Mouse (Mus musculus): Measurements from ENCODE around the gene Has1.
"Not testable (repeated sequence)": the region's sequence is repeated elsewhere in the genome, so short reads cannot be mapped to it uniquely, and the experiment has no call there.

Has1 gene

GRCm38 (mm10) chr17:17844606-17845005 lies 10.4 kb downstream of the Has1 start:
- not testable (repeated sequence) for DNase-seq (ENCODE audit: low read depth, low spot score)

DNA sequence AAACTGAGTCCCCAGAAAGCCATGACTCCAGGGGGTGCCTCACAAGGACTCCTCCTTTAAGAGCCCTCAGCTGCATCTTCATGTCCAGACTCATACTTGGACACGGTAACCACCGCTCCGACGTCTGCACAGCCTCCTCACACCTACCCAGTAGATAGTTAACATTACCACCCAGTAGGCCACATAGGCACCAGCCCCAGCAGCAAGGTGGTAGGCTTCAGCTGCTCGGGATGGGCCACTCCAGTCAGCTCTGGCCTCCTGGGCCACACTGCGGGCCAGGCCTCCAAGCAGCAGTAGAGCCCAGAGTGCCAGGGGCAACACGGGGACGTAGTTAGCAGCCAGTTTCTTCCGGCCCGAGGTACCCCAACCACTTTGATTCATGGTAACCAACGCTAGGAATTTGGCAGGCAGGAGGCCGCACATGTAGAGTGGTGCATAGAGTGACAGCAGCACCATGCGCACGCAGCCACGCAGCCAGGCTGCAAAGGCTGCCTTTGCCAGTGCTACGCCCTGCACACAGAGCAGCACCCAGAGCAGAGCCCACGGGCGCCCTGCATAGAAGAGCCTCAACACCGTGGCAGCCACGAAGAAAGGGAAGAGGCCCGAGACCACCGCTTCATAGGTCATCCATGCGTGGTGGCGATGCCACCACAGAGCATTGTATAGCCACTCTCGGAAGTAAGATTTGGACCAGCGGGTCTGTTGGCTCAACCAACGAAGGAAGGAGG lies 11.3 kb downstream of the Has1 start:
- DNase-seq (ENCODE audit: low read depth, low spot score): no peak

- no peak for DNase-seq (ENCODE audit: low read depth, low spot score)
These were observed 14.2 kb downstream of the Has1 start for GRCm38 (mm10) chr17:17840796-17841195.

- no peak for DNase-seq (ENCODE audit: low read depth, low spot score)
These were observed 15.7 kb downstream of the Has1 start for GRCm38 (mm10) chr17:17839276-17839675.

- peak; percentile 89 for DNase-seq (ENCODE audit: low read depth, low spot score)
These were observed 16.9 kb downstream of the Has1 start for GRCm38 (mm10) chr17:17837919-17838701.

DNA sequence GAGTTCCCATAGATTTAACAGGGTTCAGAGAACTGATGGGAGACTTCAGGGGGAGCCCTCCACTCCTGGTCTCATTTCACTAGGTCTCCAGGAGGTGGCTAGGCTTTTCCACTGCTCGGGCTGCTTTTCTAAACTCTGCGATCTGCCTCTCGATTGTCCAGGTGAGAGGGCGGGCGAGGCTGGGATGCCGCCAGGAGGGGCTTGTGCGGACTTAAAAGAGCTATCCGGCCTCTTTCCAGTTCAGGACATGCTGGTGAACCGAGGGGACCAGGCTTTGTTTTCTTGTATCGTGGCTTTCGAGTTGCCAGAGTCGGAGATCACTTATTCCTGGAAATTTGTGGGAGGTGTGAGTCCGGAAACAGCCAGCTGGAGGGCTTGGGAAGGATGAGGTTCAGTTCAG lies 17.6 kb downstream of the Has1 start:
- no peak for DNase-seq (ENCODE audit: low read depth, low spot score)

DNA sequence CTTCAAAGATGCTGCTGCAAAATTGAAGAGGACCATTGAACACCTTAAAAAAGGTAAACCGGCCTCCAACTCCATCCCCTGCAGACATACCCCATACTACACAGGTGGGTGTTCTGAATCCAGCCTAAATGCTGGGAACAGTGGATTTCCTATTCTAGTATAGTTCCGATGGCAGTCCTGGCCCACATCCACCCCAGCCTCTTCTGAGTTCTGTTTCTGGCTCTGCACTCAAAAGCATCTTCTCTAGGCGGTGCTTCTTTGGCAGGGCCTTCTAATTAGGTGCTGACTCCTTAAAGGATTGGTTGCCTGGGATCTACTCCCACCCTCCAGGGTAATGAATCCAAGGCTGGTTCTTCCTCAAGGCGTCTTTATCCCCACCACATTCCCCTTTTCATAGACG lies 18.9 kb downstream of the Has1 start:
- no peak for DNase-seq (ENCODE audit: low read depth, low spot score)

GRCm38 (mm10) chr17:17834896-17835295 lies 20.1 kb downstream of the Has1 start:
- no peak for DNase-seq (ENCODE audit: low read depth, low spot score)

- DNase-seq (ENCODE audit: low read depth, low spot score): no peak
These were observed 24.3 kb downstream of the Has1 start for GRCm38 (mm10) chr17:17830731-17831130.

GRCm38 (mm10) chr17:17829816-17830535 lies 25.0 kb downstream of the Has1 start:
- no peak for DNase-seq (ENCODE audit: low read depth, low spot score)

- DNase-seq (ENCODE audit: low read depth, low spot score): no peak
These were observed 25.8 kb downstream of the Has1 start for GRCm38 (mm10) chr17:17829052-17829785.

DNA sequence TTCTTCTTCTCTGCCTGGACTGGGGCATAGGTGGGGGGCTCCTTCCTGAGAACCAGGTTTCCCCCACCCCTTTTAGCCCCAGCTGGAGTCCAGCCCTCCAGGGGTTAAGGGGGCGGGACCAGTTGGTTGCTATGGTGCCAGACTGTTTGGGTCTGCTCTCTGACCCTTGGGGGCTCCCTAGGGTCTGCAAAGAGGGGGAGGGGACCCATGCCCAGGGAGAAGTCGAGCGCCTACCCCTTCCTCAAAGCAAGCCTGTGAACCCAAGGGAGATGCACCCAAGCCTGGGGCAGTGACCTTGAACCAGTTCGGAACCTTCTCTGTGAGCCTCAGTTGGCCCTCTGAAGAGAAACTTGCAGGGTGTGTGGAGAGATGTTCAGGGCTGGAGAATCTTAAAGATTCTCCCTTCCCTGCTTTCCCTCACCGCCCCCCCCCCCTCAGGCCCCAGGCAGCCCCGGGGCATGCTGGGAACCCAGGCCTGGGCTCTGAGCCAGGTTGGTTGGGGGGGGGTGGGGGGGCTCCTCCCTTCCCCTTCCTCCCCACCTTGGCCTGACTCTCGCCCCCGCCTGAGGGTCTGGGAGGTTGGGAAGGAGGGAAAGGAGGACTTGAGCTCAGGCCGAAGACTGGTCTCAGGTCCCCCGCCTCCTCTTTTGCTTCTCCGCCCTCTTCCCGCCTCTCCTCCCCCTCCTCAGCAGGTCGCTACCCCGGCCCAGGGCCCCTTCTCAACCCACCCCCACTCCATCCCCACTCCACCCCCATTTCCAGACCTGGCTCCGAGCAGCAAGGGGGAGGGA lies 26.6 kb downstream of the Has1 start:
- peak; percentile 92 for DNase-seq (ENCODE audit: low read depth, low spot score)

DNA sequence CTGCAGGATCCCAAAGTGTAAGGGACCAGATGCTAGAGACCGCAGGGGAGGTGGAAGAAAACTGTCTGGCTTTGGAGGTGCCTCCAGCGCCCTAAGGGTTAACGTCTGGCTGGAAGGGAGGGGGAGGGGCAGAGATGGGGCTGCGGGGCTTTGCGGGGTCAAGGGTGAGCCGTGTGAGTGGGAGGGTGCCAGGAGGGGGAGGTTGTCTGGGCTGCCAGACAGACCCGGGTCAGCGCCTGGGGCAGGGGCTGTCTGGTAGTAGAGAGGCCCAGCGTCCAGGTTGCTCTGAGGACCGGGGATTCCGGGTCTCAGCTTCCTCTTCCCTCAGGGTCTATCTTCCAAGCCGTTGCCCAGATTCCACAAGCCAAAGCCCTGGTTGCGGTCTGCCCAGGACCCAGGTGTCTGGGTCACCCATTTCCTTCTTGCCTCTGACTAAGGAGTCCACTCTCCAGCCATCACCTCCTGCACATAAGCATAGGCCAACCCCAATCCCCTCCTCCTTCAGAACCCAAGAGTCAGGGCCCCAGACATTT lies 27.3 kb downstream of the Has1 start:
- DNase-seq (ENCODE audit: low read depth, low spot score): peak; percentile 90

DNA sequence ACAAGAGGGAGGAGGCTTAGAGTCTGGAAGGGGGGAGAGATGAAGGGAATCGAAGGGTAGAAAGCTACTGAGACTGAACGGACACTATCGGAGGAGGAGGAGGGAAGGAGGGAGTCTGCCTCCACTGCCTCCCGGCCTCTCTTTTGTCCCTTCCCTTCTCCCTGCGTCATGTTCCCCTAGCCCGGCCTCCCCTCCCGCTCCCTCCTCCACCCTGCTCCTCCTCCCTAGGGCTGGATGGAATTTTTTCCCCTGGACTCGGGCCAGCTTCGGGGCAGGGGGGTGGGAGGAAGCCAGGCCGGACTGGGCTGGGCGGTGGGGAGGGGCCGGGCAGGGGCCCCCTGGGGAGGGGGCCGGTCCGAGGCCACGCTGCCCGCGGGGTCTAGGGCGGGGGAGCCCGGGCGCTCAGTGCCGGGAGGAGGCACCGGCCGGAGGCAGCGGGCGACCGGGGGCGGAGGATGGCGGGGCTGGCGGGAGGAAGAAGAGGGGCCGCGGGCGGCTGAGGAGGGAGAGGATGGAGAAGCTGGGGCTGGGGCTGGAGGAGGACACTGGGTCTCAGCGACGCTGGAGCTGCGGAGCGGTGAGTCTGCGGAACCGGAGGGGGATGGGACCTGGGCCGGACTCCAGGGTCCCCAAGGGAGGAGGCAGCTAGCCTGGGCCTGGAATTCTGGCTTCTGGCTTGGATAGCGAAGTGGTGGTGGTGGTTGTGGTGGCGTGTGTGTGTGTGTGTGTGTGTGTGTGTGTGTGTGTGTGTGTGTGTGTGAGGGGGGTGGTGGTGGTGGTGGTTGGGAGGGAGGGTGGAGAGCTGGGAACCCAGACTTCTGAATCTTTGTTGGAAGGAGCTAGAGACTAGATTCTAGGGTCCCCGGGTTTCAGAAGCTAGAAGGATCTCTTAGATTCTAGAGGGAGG lies 28.0 kb downstream of the Has1 start, which contains the start of gene Spaca6:
TSS of gene Spaca6 (plus strand) at position 408 of the 907 bp plus-strand sequence.
- peak; percentile 93 for DNase-seq (ENCODE audit: low read depth, low spot score)

DNA sequence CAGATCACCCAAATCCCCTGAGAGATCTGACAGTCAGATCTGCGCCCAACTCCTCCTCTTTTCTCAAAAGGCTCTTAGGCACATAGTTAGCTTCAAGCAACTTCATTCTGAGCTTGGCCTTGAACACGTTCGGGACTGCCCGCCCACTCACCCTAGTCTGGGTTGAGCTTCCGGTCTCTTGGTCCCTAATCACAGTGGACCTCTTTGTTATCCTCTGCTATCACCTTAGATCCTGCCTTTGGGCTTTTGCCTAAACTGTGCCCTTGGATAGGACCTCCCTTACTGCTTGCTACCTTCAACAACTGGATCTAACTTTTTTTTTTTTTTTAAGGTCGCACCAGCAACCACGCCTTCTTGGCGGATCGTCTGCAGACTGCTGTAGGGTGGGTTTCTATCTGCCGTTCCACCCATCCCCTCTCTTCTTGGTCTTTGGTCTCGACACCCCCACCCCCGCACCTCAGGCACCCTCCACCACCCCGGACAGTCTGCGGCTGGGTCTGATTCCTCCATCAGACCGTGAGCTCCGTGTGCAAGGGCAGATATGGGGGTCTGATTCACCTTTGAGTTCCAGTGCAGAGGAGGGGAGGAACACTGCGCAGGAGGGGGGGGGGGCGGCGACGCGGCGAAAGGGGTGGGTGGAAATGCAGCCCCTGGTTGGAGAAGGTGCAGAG lies 28.9 kb downstream of the Has1 start:
- peak; percentile 45 for DNase-seq (ENCODE audit: low read depth, low spot score)

DNA sequence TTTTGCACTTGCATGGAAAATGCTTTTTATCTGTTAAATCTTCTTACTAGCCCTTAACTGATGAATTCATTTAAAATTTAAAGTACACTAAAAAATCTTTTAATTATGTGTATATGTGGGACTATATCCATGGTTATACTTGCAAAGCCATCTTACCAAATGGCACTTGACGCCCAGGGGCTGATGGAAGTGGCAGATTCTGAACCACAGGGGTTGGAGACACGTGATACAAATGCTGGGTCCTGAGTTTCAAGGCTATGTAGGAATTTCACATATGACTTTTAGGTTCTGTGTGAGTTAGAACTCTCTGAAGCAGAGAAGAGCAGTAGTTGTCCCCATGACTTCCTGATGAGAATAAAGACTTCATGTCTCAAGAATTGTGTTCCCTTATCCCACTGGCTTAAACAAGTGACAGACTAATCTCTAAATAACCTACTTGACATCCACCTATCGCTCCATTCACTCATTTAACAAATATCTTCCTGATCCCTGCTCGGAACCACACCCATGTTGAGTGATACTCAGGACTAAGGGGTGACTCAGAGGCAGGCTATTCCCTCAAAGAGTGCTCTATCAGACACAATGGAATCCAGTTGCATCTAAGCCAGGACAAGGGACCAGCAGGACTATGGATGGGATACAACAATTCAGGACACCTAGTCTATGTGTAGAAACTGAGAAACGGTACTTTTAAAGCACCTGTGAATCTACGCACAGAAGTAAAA lies 31.2 kb downstream of the Has1 start:
- DNase-seq (ENCODE audit: low read depth, low spot score): no peak

DNA sequence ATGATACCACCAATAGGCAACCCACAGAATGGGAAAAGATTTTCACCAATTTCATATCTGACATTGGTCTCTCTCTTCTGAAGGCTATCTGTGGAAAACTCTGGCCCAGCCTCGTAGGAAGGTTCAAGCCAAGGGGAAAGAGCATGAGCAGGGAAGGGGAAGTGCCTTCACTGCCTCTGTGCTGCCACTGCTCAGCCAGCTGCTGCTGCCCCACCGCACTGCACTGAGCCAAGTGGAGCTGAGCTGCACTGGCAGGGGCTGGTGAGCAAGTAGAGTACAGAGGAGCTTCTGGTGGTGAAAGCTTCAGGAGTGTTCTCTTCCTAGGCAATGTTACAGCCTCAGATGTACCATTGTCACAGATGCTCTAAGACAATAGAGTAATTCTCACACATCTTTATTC lies 59.5 kb downstream of the Has1 start:
- DNase-seq (ENCODE audit: low read depth, low spot score): no peak
